Mouse (Mus musculus): ENCODE data around the gene Pom121.

DNA sequence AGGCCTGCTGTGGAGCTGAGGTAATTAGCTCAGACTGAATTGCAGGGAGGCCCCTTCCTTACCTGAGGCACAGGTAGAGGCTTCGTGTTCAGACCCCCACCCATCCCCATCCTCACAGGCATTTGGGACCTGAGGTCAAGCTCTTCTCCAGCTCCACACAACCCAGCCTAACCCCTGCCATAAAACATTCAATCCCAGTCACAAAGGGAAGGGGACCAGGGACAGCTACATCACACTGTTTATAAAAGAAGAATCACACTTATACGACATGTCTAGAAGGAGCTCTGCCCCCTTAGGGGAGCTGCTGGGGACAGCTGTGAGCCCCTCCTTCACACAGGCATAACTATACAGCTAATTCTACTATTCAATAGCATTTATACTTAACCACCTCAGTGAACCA is 18.0 kb downstream of the Pom121 start:
- no peak for TF ChIP-seq CTCF (IDR thresholded peaks at IDR 0.05; ENCODE audit: control insufficient read depth, insufficient read depth, low read length)
- TF ChIP-seq POLR2A (IDR thresholded peaks at IDR 0.05; ENCODE audit: borderline replicate concordance, control insufficient read depth, low read depth, low read length): no peak
